Mouse (Mus musculus): ENCODE results near the gene Sept1. TPM values are rescaled to one million over a fixed set of nuclear protein-coding genes. Genes with fewer than 3 reads are reported as not detected.

The Sept1 gene
- total RNA-seq, 1 experiment: 85.8 TPM

DNA sequence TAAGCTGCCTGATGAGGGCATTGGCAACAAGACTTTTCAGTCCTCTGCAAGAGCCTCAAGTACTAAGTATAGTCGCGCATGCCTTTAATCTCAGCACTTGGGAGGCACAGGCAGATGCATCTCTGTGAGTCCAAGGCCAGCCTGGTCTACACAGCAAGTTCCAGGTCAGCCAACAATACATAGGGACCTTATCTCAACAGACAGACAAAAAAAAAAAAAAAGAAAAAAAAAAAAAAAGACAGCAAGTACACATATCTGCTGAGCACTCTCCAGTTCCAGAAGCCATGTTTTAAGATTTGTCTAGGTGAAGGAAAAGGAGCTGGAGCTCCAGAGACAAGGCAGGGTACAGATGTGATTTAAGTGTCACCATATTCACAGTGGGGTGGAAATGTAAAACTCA lies 23.0 kb upstream of the Sept1 start:
- Histone ChIP-seq H3K9ac (ENCODE audit: insufficient read depth, low read depth, low read length, poor library complexity, severe bottlenecking) (no peak overlapping the region), H3K4me1 (ENCODE audit: control insufficient read depth in 2 of 2, insufficient read depth in 2 of 2, low read length in 2 of 2, poor library complexity in 1 of 2) (peaks cover 0 to 1% of the 10 kb centered on the region in 2 experiments; a peak in 1 of 4 replicates), H3K4me3 (ENCODE audit: insufficient read depth in 1 of 2, low read depth in 1 of 2, low read length in 2 of 2, poor library complexity in 1 of 2, severe bottlenecking in 1 of 2) (no peak overlapping the region), H3K9me3 (ENCODE audit: control insufficient read depth, insufficient read depth, low read depth, low read length) (no peaks in the 10 kb centered on the region), H3K27ac (ENCODE audit: insufficient read depth, low read depth, low read length, poor library complexity, severe bottlenecking) (no peak overlapping the region), H3K36me3 (ENCODE audit: control insufficient read depth, insufficient read depth, low read length, poor library complexity, severe bottlenecking) (peaks cover 27% of the 10 kb centered on the region)
- in situ Hi-C loops (cut with MboI; ENCODE audit: low sequenced_read_pairs in 2 of 2, unreplicated experiment in 2 of 2): no loop called here
- TF ChIP-seq CHD2 (IDR thresholded peaks at IDR 0.05; ENCODE audit: low read depth, low read length) (no peak), MAFK (IDR thresholded peaks at IDR 0.05; ENCODE audit: insufficient read depth, low read depth, low read length) (no peak)
- no peak for DNase-seq (ENCODE audit: low read depth, low spot score)

DNA sequence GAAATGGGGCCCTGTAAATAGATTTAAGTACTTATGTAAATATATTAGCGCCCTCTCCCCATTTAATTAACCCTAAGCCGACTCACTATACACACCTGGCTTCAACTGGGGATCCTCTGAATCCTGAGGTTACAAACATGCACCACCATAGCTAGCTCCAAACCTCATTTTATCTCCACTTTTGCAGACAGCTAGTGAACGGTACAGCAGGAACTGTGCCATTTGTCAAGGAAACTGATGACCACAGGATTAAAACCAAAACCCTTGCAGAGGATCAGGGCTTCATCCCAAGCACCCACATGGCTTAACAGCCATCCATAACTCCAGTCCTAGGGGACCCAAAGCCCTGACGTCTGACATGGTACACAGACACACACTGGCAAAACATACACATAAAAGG lies 22.1 kb upstream of the Sept1 start:
- Histone ChIP-seq H3K36me3 (ENCODE audit: control insufficient read depth, insufficient read depth, low read length, poor library complexity, severe bottlenecking) (peaks cover 27% of the 10 kb centered on the region), H3K27ac (ENCODE audit: insufficient read depth, low read depth, low read length, poor library complexity, severe bottlenecking) (no peak overlapping the region; the same call in 1 of the 2 replicates), H3K9me3 (ENCODE audit: control insufficient read depth, insufficient read depth, low read depth, low read length) (no peaks in the 10 kb centered on the region), H3K4me3 (ENCODE audit: insufficient read depth in 1 of 2, low read depth in 1 of 2, low read length in 2 of 2, poor library complexity in 1 of 2, severe bottlenecking in 1 of 2) (peak overlapping the region; percentile 51 to 77), H3K4me1 (ENCODE audit: control insufficient read depth in 2 of 2, insufficient read depth in 2 of 2, low read length in 2 of 2, poor library complexity in 1 of 2) (no peaks in the 10 kb centered on the region), H3K9ac (ENCODE audit: insufficient read depth, low read depth, low read length, poor library complexity, severe bottlenecking) (peak overlapping the region; percentile 83; the same call in 1 of the 2 replicates)
- no peak for DNase-seq (ENCODE audit: low read depth, low spot score)
- TF ChIP-seq HCFC1 (IDR thresholded peaks at IDR 0.05; ENCODE audit: borderline replicate concordance, insufficient read depth, low read length) (no peak), ZNF384 (IDR thresholded peaks at IDR 0.05; ENCODE audit: low read depth, low read length) (no peak), MAFK (IDR thresholded peaks at IDR 0.05; ENCODE audit: insufficient read depth, low read depth, low read length) (no peak), ZC3H11A (IDR thresholded peaks at IDR 0.05; ENCODE audit: borderline replicate concordance, low read depth, low read length) (no peak), CHD2 (IDR thresholded peaks at IDR 0.05; ENCODE audit: low read depth, low read length) (no peak)
- in situ Hi-C loops (cut with MboI; ENCODE audit: low sequenced_read_pairs in 2 of 2, unreplicated experiment in 2 of 2): no loop called here

DNA sequence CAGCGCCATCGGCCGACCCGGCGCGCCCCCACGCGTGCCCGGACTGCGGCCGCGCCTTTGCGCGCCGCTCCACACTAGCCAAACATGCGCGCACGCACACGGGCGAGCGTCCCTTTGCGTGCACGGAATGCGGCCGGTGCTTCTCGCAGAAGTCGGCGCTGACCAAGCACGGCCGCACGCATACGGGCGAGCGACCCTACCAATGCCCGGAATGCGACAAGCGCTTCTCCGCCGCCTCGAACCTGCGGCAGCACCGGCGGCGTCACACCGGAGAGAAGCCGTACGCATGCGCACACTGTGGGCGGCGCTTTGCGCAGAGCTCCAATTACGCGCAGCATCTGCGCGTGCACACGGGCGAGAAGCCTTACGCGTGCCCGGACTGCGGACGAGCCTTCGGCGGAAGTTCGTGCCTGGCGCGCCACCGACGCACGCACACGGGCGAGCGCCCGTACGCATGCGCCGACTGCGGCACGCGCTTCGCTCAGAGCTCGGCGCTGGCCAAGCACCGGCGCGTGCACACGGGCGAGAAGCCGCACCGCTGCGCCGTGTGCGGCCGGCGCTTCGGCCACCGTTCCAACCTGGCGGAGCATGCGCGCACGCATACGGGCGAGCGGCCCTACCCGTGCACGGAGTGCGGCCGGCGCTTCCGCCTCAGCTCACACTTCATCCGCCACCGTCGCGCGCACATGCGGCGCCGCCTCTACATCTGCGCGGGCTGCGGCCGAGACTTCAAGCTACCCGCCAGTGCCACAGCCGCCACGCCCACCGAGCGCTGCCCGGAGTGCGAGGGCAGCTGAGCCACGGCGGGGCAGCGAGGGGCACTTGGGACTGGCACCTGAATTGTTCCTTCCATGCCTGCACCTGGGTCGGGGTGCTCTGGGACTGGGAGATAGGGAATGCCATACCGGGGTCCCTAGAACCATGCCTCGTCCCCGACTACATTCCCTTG lies 21.2 kb upstream of the Sept1 start:
- TF ChIP-seq HCFC1 (IDR thresholded peaks at IDR 0.05; ENCODE audit: borderline replicate concordance, insufficient read depth, low read length) (peak; percentile 25; the same call in 1 of the 2 replicates), ZC3H11A (IDR thresholded peaks at IDR 0.05; ENCODE audit: borderline replicate concordance, low read depth, low read length) (no peak)
- DNase-seq (ENCODE audit: low read depth, low spot score): peak; percentile 86
- Histone ChIP-seq H3K27ac (ENCODE audit: insufficient read depth, low read depth, low read length, poor library complexity, severe bottlenecking) (peak overlapping the region; percentile 71), H3K36me3 (ENCODE audit: control insufficient read depth, insufficient read depth, low read length, poor library complexity, severe bottlenecking) (peaks cover 29% of the 10 kb centered on the region), H3K9ac (ENCODE audit: insufficient read depth, low read depth, low read length, poor library complexity, severe bottlenecking) (peak overlapping the region; percentile 83), H3K9me3 (ENCODE audit: control insufficient read depth, insufficient read depth, low read depth, low read length) (no peaks in the 10 kb centered on the region), H3K4me3 (ENCODE audit: insufficient read depth in 1 of 2, low read depth in 1 of 2, low read length in 2 of 2, poor library complexity in 1 of 2, severe bottlenecking in 1 of 2) (peak overlapping the region; percentile 66 to 77), H3K4me1 (ENCODE audit: control insufficient read depth in 2 of 2, insufficient read depth in 2 of 2, low read length in 2 of 2, poor library complexity in 1 of 2) (no peaks in the 10 kb centered on the region)
- in situ Hi-C loops (cut with MboI; ENCODE audit: low sequenced_read_pairs in 2 of 2, unreplicated experiment in 2 of 2): no loop called here

DNA sequence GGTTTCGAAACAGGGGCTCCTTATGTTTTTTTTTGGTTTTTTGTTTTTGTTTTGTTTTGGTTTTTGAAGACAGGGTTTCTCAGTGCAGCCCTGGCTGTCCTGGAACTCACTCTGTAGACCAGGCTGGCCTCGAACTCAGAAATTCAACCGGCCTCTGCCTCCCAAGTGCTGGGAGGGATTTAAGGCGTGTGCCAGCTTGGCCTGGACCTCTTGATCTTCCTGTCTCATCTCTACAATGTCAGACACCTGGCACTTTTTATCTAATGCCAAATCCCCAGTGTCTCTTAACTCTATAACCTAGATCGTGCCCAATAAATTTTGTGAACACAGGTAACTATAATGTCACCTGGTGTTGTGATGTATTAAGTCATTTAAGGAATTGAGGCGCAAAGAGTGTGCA lies 20.4 kb upstream of the Sept1 start:
- TF ChIP-seq CHD2 (IDR thresholded peaks at IDR 0.05; ENCODE audit: low read depth, low read length) (no peak), ZNF384 (IDR thresholded peaks at IDR 0.05; ENCODE audit: low read depth, low read length) (no peak), ZC3H11A (IDR thresholded peaks at IDR 0.05; ENCODE audit: borderline replicate concordance, low read depth, low read length) (no peak), MAFK (IDR thresholded peaks at IDR 0.05; ENCODE audit: insufficient read depth, low read depth, low read length) (no peak), HCFC1 (IDR thresholded peaks at IDR 0.05; ENCODE audit: borderline replicate concordance, insufficient read depth, low read length) (no peak)
- in situ Hi-C loops (cut with MboI; ENCODE audit: low sequenced_read_pairs in 2 of 2, unreplicated experiment in 2 of 2): no loop called here
- Histone ChIP-seq H3K36me3 (ENCODE audit: control insufficient read depth, insufficient read depth, low read length, poor library complexity, severe bottlenecking) (peaks cover 24% of the 10 kb centered on the region), H3K27ac (ENCODE audit: insufficient read depth, low read depth, low read length, poor library complexity, severe bottlenecking) (no peak overlapping the region), H3K4me1 (ENCODE audit: control insufficient read depth in 2 of 2, insufficient read depth in 2 of 2, low read length in 2 of 2, poor library complexity in 1 of 2) (no peaks in the 10 kb centered on the region), H3K4me3 (ENCODE audit: insufficient read depth in 1 of 2, low read depth in 1 of 2, low read length in 2 of 2, poor library complexity in 1 of 2, severe bottlenecking in 1 of 2) (peak overlapping the region; percentile 66 to 68), H3K9me3 (ENCODE audit: control insufficient read depth, insufficient read depth, low read depth, low read length) (no peaks in the 10 kb centered on the region), H3K9ac (ENCODE audit: insufficient read depth, low read depth, low read length, poor library complexity, severe bottlenecking) (peak overlapping the region; percentile 70)
- DNase-seq (ENCODE audit: low read depth, low spot score): no peak
